Mouse (Mus musculus): ENCODE data around the gene Wbp4. TPM values are rescaled to one million over a fixed set of nuclear protein-coding genes. Genes with fewer than 3 reads are reported as not detected.
"Not testable (repeated sequence)": the region's sequence is repeated elsewhere in the genome, so short reads cannot be mapped to it uniquely, and the experiment has no call there.

Gene Wbp4
- polyA plus RNA-seq, 1 experiment from 2014 or later: 69.4 TPM

DNA sequence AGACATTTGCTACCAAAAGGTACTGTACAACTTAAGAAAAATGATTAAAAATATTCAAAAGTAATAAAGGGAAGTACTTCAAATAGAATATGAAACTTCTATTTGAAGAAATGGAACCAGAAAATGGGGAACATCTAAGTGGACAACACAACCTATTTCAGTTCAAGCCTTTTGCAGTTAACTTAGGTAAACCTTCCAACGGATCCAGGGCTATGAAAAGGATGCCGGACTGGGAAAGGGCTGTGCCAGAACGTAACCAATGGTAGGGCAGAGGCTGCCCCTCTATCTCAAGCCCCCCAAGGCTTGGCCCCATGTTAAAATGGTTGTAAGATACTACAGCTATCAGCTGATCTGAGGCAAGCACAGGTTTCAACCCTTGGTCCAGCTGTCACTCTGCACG, 20.3 kb downstream of the Wbp4 start:
- DNase-seq (ENCODE audit: low spot score) (no peak), ATAC-seq (replicated peaks; ENCODE audit: insufficient number of reproducible peaks, low FRiP score, low TSS enrichment, low read depth) (no peak)
- Histone ChIP-seq H3K9ac (replicated peaks; ENCODE audit: low read length) (no peak overlapping the region), H3K9me3 (replicated peaks; ENCODE audit: control insufficient read depth, low read length) (no peaks in the 10 kb centered on the region), H3K4me3 (ENCODE audit: low read depth, low read length) (no peak overlapping the region), H3K27me3 (ENCODE audit: control insufficient read depth, insufficient read depth, low read length) (no peaks in the 10 kb centered on the region), H3K4me2 (ENCODE audit: low read depth, low read length) (no peak overlapping the region), H3K36me3 (replicated peaks; ENCODE audit: control insufficient read depth, insufficient read depth, low read depth, low read length) (no peaks in the 10 kb centered on the region; the same call in 1 of the 2 replicates), H3K4me1 (ENCODE audit: control insufficient read depth, insufficient read depth, low read length) (no peaks in the 10 kb centered on the region), H3K27ac (replicated peaks; ENCODE audit: low read depth, low read length) (no peak overlapping the region)
- WGBS: 95% methylated on average over 4 of the region's 4 CpGs

DNA sequence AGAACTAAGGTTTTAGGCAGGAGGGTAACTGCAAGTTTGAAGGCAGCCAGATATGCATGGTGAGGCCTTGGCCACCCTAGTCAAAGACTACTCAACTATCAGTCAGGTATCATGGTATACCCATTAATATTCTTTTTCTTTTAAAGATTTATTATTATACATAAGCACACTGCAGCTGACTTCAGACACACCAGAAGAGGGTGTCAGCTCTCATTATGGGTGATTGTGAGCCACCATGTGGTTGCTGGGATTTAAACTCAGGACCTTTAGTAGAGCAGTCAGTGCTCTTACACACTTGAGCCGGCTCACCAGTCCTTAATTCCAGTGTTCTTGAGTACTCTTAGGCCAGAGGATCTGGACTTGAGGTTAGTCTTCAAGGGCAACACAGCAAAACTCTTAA, 20.9 kb downstream of the Wbp4 start:
- ATAC-seq (replicated peaks; ENCODE audit: insufficient number of reproducible peaks, low FRiP score, low TSS enrichment, low read depth): no peak
- WGBS: 85% methylated on average over 1 of the region's 1 CpGs

DNA sequence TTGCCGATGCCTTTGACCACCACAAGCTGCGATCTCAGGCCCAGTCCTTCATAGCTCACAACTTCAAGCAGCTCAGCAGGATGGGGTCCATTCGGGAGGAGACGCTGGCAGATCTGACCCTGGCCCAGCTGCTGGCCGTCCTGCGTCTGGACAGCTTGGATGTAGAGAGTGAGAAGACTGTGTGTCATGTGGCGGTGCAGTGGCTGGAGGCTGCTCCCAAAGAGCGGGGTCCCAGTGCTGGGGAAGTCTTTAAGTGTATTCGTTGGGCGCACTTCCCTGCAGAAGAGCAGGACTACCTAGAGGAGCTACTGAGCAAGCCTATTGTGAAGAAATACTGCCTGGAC, 28.8 kb downstream of the Wbp4 start:
- not testable (repeated sequence) for H3K4me2 ChIP-seq (ENCODE audit: low read depth, low read length); H3K27me3 ChIP-seq (ENCODE audit: control insufficient read depth, insufficient read depth, low read length); H3K27ac ChIP-seq (replicated peaks; ENCODE audit: low read depth, low read length); H3K9ac ChIP-seq (replicated peaks; ENCODE audit: low read length); H3K4me3 ChIP-seq (ENCODE audit: low read depth, low read length); DNase-seq (ENCODE audit: low spot score); H3K9me3 ChIP-seq (replicated peaks; ENCODE audit: control insufficient read depth, low read length); H3K36me3 ChIP-seq (replicated peaks; ENCODE audit: control insufficient read depth, insufficient read depth, low read depth, low read length); H3K4me1 ChIP-seq (ENCODE audit: control insufficient read depth, insufficient read depth, low read length)
- ATAC-seq (replicated peaks; ENCODE audit: insufficient number of reproducible peaks, low FRiP score, low TSS enrichment, low read depth): peak; percentile 20
- WGBS: 97% methylated on average over 4 of the region's 10 CpGs

More for the DNA sequence above, 20.9 kb downstream of the Wbp4 start:
- H3K36me3 ChIP-seq (replicated peaks; ENCODE audit: control insufficient read depth, insufficient read depth, low read depth, low read length): no peaks in the 10 kb centered on the region; the same call in 1 of the 2 replicates
- no peak for DNase-seq (ENCODE audit: low spot score)
- no peak overlapping the region for H3K27ac ChIP-seq (replicated peaks; ENCODE audit: low read depth, low read length)
- no peaks in the 10 kb centered on the region for H3K4me1 ChIP-seq (ENCODE audit: control insufficient read depth, insufficient read depth, low read length)
- no peak overlapping the region for H3K4me2 ChIP-seq (ENCODE audit: low read depth, low read length)
- no peaks in the 10 kb centered on the region for H3K27me3 ChIP-seq (ENCODE audit: control insufficient read depth, insufficient read depth, low read length)
- no peak overlapping the region for H3K9ac ChIP-seq (replicated peaks; ENCODE audit: low read length)
- no peak overlapping the region for H3K4me3 ChIP-seq (ENCODE audit: low read depth, low read length)
- no peaks in the 10 kb centered on the region for H3K9me3 ChIP-seq (replicated peaks; ENCODE audit: control insufficient read depth, low read length)

DNA sequence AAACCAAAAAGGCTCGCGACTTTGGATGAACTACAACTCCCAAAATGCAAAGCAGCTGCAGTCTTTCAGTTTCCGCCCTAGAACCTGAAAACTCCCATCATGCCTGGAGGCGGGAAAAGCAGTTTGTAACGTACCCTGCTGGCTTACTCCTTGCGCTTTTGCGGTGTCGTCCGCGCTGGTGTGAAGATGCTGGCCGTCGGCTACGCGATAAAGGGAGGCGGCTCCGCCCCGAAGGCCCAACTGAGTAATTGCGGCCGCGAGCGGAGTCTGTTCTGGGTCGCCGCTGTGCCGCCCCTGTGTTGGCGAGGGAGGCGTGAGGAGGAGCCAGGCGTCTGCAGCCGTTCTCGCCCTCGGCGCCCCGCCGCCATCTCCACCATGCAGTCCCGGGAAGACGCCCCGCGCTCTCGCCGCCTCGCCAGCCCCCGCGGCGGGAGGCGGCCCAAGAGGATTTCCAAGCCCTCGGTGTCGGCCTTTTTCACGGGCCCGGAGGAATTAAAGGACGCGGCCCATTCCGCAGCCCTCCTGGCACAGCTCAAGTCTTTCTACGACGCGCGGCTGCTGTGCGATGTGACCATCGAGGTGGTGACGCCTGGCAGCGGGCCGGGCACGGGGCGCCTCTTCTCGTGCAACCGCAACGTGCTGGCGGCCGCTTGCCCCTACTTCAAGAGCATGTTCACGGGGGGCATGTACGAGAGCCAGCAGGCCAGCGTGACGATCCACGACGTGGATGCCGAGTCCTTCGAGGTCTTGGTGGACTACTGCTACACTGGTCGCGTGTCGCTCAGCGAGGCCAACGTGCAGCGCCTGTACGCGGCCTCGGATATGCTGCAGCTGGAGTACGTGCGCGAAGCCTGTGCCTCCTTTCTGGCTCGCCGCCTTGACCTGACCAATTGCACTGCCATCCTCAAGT, 29.4 kb downstream of the Wbp4 start, which contains the start of gene Kbtbd6:
TSS of gene Kbtbd6 (plus strand) at position 155 of the 910 bp plus-strand sequence.
- ATAC-seq (replicated peaks; ENCODE audit: insufficient number of reproducible peaks, low FRiP score, low TSS enrichment, low read depth) (peak; percentile 83), DNase-seq (ENCODE audit: low spot score) (peak; percentile 97)
- peak within 1 kb of the TSS; percentile 76 for H3K4me2 ChIP-seq (ENCODE audit: low read depth, low read length)
- peak within 1 kb of the TSS; percentile 28; the same call in 1 of the 2 replicates for H3K27ac ChIP-seq (replicated peaks; ENCODE audit: low read depth, low read length)
- H3K4me3 ChIP-seq (ENCODE audit: low read depth, low read length): peak within 1 kb of the TSS; percentile 50
- WGBS: 12% methylated on average over 32 of the region's 89 CpGs
- not testable (repeated sequence) for H3K27me3 ChIP-seq (ENCODE audit: control insufficient read depth, insufficient read depth, low read length); H3K36me3 ChIP-seq (replicated peaks; ENCODE audit: control insufficient read depth, insufficient read depth, low read depth, low read length); H3K4me1 ChIP-seq (ENCODE audit: control insufficient read depth, insufficient read depth, low read length); H3K9me3 ChIP-seq (replicated peaks; ENCODE audit: control insufficient read depth, low read length)
- H3K9ac ChIP-seq (replicated peaks; ENCODE audit: low read length): peak within 1 kb of the TSS; percentile 61

DNA sequence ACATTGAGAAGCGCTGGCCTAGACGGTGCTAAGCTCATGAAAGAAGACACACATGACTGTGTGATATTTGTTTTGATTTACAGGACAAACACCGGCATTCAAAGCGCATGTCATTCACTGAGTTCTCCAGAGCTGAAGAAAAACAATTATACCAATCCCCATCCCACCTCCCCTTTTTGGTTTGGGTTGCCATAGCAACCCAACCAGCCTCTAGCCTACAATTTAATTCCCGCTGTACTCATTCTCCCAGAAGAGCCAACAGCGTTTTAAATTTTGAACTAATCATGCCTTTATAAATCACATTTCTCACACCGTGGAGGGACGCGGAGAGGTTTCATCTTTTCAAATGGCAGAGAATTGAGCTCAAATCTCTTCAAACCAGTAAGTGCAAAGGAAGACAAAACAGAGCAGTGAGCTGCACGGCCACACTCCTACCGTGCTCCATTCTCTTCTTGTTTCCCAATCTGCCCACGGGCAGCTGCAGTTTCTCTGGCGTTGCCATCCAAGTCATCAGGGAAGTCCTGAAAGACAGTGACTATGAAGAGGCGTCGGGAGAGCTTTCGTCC, 36.2 kb downstream of the Wbp4 start:
- Histone ChIP-seq H3K4me3 (ENCODE audit: low read depth, low read length) (no peak overlapping the region), H3K9ac (replicated peaks; ENCODE audit: low read length) (no peak overlapping the region), H3K4me2 (ENCODE audit: low read depth, low read length) (no peak overlapping the region), H3K9me3 (replicated peaks; ENCODE audit: control insufficient read depth, low read length) (no peaks in the 10 kb centered on the region), H3K36me3 (replicated peaks; ENCODE audit: control insufficient read depth, insufficient read depth, low read depth, low read length) (no peaks in the 10 kb centered on the region), H3K27me3 (ENCODE audit: control insufficient read depth, insufficient read depth, low read length) (no peaks in the 10 kb centered on the region), H3K4me1 (ENCODE audit: control insufficient read depth, insufficient read depth, low read length) (no peaks in the 10 kb centered on the region), H3K27ac (replicated peaks; ENCODE audit: low read depth, low read length) (no peak overlapping the region)
- WGBS: 57% methylated on average over 16 of the region's 16 CpGs
- peak; percentile 40 for DNase-seq (ENCODE audit: low spot score)
- ATAC-seq (replicated peaks; ENCODE audit: insufficient number of reproducible peaks, low FRiP score, low TSS enrichment, low read depth): no peak

DNA sequence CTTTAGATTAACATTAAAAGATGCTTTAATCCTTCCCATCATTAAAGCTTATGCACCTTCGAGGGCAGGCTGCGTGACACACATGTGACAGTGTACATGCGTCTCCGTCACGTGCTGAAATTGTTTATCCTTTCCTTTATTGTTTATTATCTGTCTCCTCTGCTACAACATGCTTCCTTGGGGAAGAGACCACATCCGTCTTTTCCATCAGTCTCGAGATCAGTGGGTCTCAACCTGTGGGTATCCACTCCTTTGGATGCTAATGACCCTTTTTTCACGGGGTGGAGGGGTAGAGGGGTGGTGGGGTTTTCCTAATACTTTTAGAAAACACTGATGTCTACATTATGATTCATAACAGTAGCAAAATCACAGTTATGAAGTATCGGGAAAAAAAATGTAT, 36.7 kb downstream of the Wbp4 start:
- no peak for ATAC-seq (replicated peaks; ENCODE audit: insufficient number of reproducible peaks, low FRiP score, low TSS enrichment, low read depth)
- Histone ChIP-seq H3K4me1 (ENCODE audit: control insufficient read depth, insufficient read depth, low read length) (no peaks in the 10 kb centered on the region), H3K36me3 (replicated peaks; ENCODE audit: control insufficient read depth, insufficient read depth, low read depth, low read length) (no peaks in the 10 kb centered on the region), H3K27ac (replicated peaks; ENCODE audit: low read depth, low read length) (no peak overlapping the region), H3K4me3 (ENCODE audit: low read depth, low read length) (no peak overlapping the region), H3K27me3 (ENCODE audit: control insufficient read depth, insufficient read depth, low read length) (no peaks in the 10 kb centered on the region), H3K9ac (replicated peaks; ENCODE audit: low read length) (no peak overlapping the region), H3K4me2 (ENCODE audit: low read depth, low read length) (no peak overlapping the region), H3K9me3 (replicated peaks; ENCODE audit: control insufficient read depth, low read length) (no peaks in the 10 kb centered on the region)
- WGBS: 89% methylated on average over 9 of the region's 9 CpGs
- no peak for DNase-seq (ENCODE audit: low spot score)

DNA sequence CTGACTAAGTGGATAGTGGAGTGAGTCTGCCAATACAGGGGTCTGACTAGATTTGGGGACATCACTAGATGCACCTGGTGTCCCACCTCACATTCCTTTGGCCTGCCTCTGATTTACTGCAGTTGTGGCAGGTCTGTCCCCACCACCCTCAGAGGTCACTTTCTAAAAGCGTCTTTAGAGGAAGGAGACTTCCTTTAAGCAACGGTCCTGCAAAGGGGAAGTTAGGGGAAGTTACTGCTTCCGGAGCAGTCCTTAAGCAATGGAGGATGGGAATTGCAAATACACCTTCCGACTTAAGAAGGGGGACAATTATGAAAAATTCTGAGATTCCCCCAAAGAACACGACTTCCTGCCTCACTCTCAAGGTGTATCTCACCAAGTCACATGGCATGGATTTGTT, 39.9 kb downstream of the Wbp4 start:
- Histone ChIP-seq H3K9ac (replicated peaks; ENCODE audit: low read length) (no peak overlapping the region), H3K4me3 (ENCODE audit: low read depth, low read length) (no peak overlapping the region), H3K36me3 (replicated peaks; ENCODE audit: control insufficient read depth, insufficient read depth, low read depth, low read length) (no peaks in the 10 kb centered on the region), H3K4me2 (ENCODE audit: low read depth, low read length) (no peak overlapping the region), H3K27me3 (ENCODE audit: control insufficient read depth, insufficient read depth, low read length) (no peaks in the 10 kb centered on the region), H3K9me3 (replicated peaks; ENCODE audit: control insufficient read depth, low read length) (no peaks in the 10 kb centered on the region), H3K27ac (replicated peaks; ENCODE audit: low read depth, low read length) (no peak overlapping the region), H3K4me1 (ENCODE audit: control insufficient read depth, insufficient read depth, low read length) (no peaks in the 10 kb centered on the region)
- ATAC-seq (replicated peaks; ENCODE audit: insufficient number of reproducible peaks, low FRiP score, low TSS enrichment, low read depth): no peak
- no peak for DNase-seq (ENCODE audit: low spot score)
- 85% methylated on average over 5 of the region's 5 CpGs for WGBS

DNA sequence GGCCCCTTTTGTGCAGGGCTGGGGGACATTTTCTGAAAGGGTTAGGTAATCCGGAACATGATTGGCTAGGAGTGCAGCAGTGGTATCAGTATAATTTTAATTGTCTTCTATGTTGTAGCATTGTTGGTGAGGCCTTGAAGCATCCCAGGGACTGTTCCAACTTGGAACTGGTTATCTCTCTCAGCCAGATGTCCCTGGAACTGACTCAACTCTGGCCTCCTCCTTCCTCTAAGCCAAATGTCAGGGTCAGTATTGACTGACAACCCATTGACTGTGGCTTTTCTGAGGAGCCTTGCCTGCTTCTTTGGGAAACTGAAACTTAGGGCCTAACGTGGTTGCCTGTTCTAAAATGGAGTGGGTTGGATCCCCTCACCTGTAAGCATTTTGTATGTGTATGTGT, 40.7 kb downstream of the Wbp4 start:
- H3K4me2 ChIP-seq (ENCODE audit: low read depth, low read length): no peak overlapping the region
- no peaks in the 10 kb centered on the region for H3K36me3 ChIP-seq (replicated peaks; ENCODE audit: control insufficient read depth, insufficient read depth, low read depth, low read length)
- no peak for ATAC-seq (replicated peaks; ENCODE audit: insufficient number of reproducible peaks, low FRiP score, low TSS enrichment, low read depth)
- no peak overlapping the region for H3K27ac ChIP-seq (replicated peaks; ENCODE audit: low read depth, low read length)
- no peaks in the 10 kb centered on the region for H3K27me3 ChIP-seq (ENCODE audit: control insufficient read depth, insufficient read depth, low read length)
- DNase-seq (ENCODE audit: low spot score): no peak
- 91% methylated on average over 2 of the region's 2 CpGs for WGBS
- H3K9me3 ChIP-seq (replicated peaks; ENCODE audit: control insufficient read depth, low read length): no peaks in the 10 kb centered on the region
- no peak overlapping the region for H3K9ac ChIP-seq (replicated peaks; ENCODE audit: low read length)
- no peak overlapping the region for H3K4me3 ChIP-seq (ENCODE audit: low read depth, low read length)
- no peaks in the 10 kb centered on the region for H3K4me1 ChIP-seq (ENCODE audit: control insufficient read depth, insufficient read depth, low read length)
